Mouse (Mus musculus) ES-E14 (cell line): ENCODE measurements at regions not wholly inside any gene's neighbourhood (a gene's known extent, or its start where the extent isn't known, plus 50 kb on each side); places are given as distances from the start of the nearest gene placed in this dataset.

Experiments
- CHD2 ChIP-seq: IDR thresholded peaks from 2 replicates; pipeline ENCODE4 v1.6.1; 2014; ENCODE audit warnings: mild to moderate bottlenecking, low read depth, low read length, inconsistent platforms
- HCFC1 ChIP-seq: IDR thresholded peaks from 2 replicates; pipeline ENCODE4 v1.6.1; 2012; ENCODE audit warnings: low read length, inconsistent platforms, borderline replicate concordance; ENCODE audit not compliant: insufficient read depth
- MAFK ChIP-seq: IDR thresholded peaks from 2 replicates; pipeline ENCODE4 v1.6.1; 2014; ENCODE audit warnings: mild to moderate bottlenecking, low read depth, low read length, inconsistent platforms; ENCODE audit not compliant: insufficient read depth
- ZC3H11A ChIP-seq: IDR thresholded peaks from 2 replicates; pipeline ENCODE4 v1.6.1; 2012; ENCODE audit warnings: low read depth, mild to moderate bottlenecking, inconsistent platforms, low read length, borderline replicate concordance
- ZNF384 ChIP-seq: IDR thresholded peaks from 2 replicates; pipeline ENCODE4 v1.6.1; 2012; ENCODE audit warnings: low read depth, low read length, inconsistent platforms

DNA sequence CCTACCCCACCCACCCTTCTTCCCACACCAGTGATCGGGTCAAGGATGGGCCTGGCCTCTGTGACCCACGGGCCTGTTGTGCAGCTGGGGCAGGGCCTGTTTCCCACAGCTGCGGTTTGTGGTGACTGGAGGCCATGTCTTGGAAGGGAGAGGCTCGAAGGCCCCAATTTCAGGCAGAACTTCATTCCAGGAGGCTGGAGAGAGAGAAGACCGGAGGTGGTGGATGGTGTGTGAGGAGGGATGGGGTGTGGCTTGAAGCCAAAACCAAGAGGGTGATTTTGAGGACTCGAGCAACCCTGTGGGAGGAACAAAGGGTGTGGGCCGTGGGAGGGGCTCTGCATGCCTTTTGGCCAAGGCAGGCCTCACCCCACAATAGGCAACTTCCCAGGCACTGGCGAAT, 86.5 kb upstream of the Hes1 start:
- TF ChIP-seq ZNF384 (no peak), HCFC1 (no peak), CHD2 (no peak), ZC3H11A (no peak), MAFK (no peak)
